ENCODE assay signal across 9 mouse cellular contexts in the genomic region with DNA sequence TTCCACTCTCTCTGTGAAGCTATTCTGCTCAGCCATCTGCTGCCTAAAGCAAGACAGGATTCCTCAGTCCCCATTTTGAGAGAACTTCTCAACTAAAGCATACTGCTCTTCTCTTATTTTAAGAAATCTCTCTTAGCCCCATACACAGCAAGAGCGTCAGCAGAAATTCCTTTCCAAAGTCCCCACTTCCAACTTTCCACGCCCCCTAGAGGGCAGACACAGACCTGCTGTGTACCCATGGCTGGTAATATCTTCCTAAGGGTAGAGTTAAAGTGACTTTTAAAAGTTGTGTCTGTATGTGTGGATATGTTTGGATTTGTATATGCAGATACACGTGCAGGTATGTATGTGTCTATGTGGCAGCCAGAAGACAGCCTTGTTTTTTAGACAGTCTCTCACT.
A peak's percentile ranks its signal among the peaks of the same experiment; 100 is the strongest.
DNase-seq lines count a peak whose midpoint lies in the region; TF ChIP-seq lines count a peak whose summit lies in the region.
"Had no signal": no experiment of that assay in that cellular context is flagged by ENCODE, and none has a peak within 500 bp of the region (broad histone marks: within the 10 kb centered on the region; RNA-seq: fewer than 3 reads in every experiment).

No protein-coding gene starts in this region.

- no peaks in the 10 kb centered on the region for H3K36me3 ChIP-seq in CH12.LX (replicated peaks in 1 of 2; ENCODE audit: control insufficient read depth in 1 of 2, insufficient read depth in 1 of 2, low read length in 1 of 2)

- no peak for TF ChIP-seq POLR2A in CH12.LX (IDR thresholded peaks at IDR 0.05; ENCODE audit: low read depth, low read length)

- H3K27ac ChIP-seq in layer of hippocampus, adult 2 months, result no peak overlapping the region
- H3K27ac ChIP-seq in CH12.LX (ENCODE audit: insufficient read depth, low read depth), result no peak overlapping the region
- H3K27ac ChIP-seq: neural tube, embryonic 13.5 days had no signal

- peak; percentile 15 for TF ChIP-seq RAD21 in CH12.LX (IDR thresholded peaks at IDR 0.05; ENCODE audit: low read depth, low read length)

- peak; percentile 68 for TF ChIP-seq CTCF in layer of hippocampus, adult 2 months (conservative IDR thresholded peaks at IDR 0.05)
- TF ChIP-seq CTCF in CH12.LX (conservative IDR thresholded peaks at IDR 0.05 in 1 of 2, IDR thresholded peaks at IDR 0.05 in 1 of 2; ENCODE audit: low read depth in 2 of 2, low read length in 2 of 2), result peak; percentile 19 to 52; a peak in 2 of 4 replicates

- H3K9me3 ChIP-seq in CH12.LX (replicated peaks; ENCODE audit: low read length), result no peaks in the 10 kb centered on the region
- H3K9me3 ChIP-seq: neural tube, embryonic 13.5 days had no signal

- dilution Hi-C loops in CH12.LX (cut with MboI; ENCODE audit: extremely low pct_ligation_motif_present, extremely low pct_unique_long_range_greater_than_20kb, low sequenced_read_pairs), result no loop called here

- DNase-seq in embryo, embryonic 10 days (ENCODE audit: low spot score), result peak; percentile 49
- no peak for DNase-seq in embryo, embryonic 9.5 days (ENCODE audit: extremely low spot score)
- peak in 1 of 2 experiments; percentile 16 for DNase-seq in layer of hippocampus, adult 2 months (ENCODE audit: low spot score in 2 of 2)
- DNase-seq in layer of hippocampus, adult 8-10 months (ENCODE audit: low spot score in 2 of 2), result no peak
- DNase-seq in CH12.LX (ENCODE audit: extremely low read depth) (peak; percentile 3), MN1 (ENCODE audit: low spot score) (no peak)
- peak; percentile 43 for DNase-seq in embryo, embryonic 10.5 days (ENCODE audit: low spot score)
- DNase-seq in cerebellum, adult 11 months, result no peak

- TF ChIP-seq EP300 in CH12.LX (IDR thresholded peaks at IDR 0.05; ENCODE audit: low read length), result no peak

- no peak overlapping the region for H3K4me3 ChIP-seq in layer of hippocampus, adult 2 months
- no peak overlapping the region for H3K4me3 ChIP-seq in CH12.LX (replicated peaks in 1 of 3; ENCODE audit: low read depth in 2 of 3, low read length in 2 of 3, poor library complexity in 1 of 3)
- H3K4me3 ChIP-seq: neural tube, embryonic 13.5 days had no signal

- H3K4me2 ChIP-seq in CH12.LX (ENCODE audit: insufficient read depth, low read depth, poor library complexity, severe bottlenecking), result no peak overlapping the region
- H3K4me2 ChIP-seq: neural tube, embryonic 13.5 days had no signal

- peaks cover 43% of the 10 kb centered on the region for H3K27me3 ChIP-seq in CH12.LX (replicated peaks)
- H3K27me3 ChIP-seq: neural tube, embryonic 13.5 days had no signal

- no peaks in the 10 kb centered on the region for H3K4me1 ChIP-seq in CH12.LX (ENCODE audit: control insufficient read depth in 1 of 2, insufficient read depth in 2 of 2)

- H3K79me2 ChIP-seq in CH12.LX (replicated peaks; ENCODE audit: control insufficient read depth, extremely low read depth, insufficient read depth, poor library complexity, severe bottlenecking), result no peaks in the 10 kb centered on the region

- H3K9ac ChIP-seq in CH12.LX (ENCODE audit: insufficient read depth, low read depth), result no peak overlapping the region
- H3K9ac ChIP-seq: neural tube, embryonic 13.5 days had no signal

- in situ Hi-C loops in CH12.LX (cut with MboI; ENCODE audit: low pct_ligation_motif_present, low pct_unique_long_range_greater_than_20kb, low sequenced_read_pairs), result no loop called here

TF ChIP-seq in CH12.LX, 34 proteins besides CTCF, POLR2A, EP300 and RAD21:
- TF ChIP-seq HCFC1 (IDR thresholded peaks at IDR 0.05; ENCODE audit: low read depth, low read length), result no peak
- no peak for TF ChIP-seq JUN (IDR thresholded peaks at IDR 0.05; ENCODE audit: insufficient read depth, low read depth, low read length)
- peak; percentile 22 for TF ChIP-seq SMC3 (IDR thresholded peaks at IDR 0.05; ENCODE audit: low read depth, low read length)
TF ChIP-seq in CH12.LX: peak in this region for 1.

Comparison
In these comparisons a context has a peak if more than half of its experiments do, and no peak if none do; other contexts are left out.
1. DNase-seq: peak in embryo, embryonic 10 days (single experiment), CH12.LX (single experiment) and embryo, embryonic 10.5 days (single experiment); none in embryo, embryonic 9.5 days (single experiment), layer of hippocampus, adult 8-10 months (0 of 2), cerebellum, adult 11 months (single experiment) and MN1 (single experiment).